Comparison of ENCODE assay signal across 9 mouse cellular contexts in the genomic region with DNA sequence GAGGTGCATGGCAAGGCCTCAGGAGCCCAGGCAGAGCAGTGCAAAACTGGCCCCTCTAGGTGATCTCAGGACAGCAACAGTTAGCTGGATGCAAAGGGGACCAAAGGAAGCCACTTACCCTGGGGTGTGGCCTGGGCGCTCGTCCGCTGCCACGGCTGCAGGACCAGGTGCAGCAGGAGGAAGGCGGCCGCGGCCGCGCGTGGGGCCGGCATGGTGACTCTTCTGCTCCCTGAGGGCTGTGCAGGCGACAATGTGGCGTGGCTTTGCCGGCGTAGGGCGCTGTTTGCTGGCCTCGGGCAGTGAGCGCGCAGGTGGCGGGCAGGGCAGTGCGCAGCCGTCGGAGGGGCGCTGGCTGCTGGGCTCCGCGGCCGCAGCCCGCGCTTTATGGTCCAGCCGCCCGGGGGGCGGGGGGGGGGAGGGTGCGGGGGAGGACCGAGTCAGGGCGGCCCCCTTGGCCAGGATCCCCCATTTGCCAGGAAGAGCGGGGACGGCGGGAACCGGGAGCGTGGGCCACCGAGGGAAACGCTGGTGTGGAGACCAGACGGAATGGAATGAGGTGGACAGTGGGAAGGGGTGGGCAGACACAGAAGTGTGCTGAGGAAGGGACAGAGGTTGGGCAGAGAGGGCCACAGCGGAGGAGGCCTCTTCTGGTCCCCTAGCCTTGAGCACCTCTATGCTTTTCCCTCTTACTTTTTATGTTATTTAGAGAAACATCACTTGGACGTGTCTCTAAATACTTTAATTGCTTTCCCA. TPM values are rescaled to one million over a fixed set of nuclear protein-coding genes. Genes with fewer than 3 reads are reported as not detected.
DNase-seq lines count a peak whose midpoint lies in the region; ATAC-seq and TF ChIP-seq lines count a peak whose summit lies in the region.
"Had no signal": no experiment of that assay in that cellular context is flagged by ENCODE, and none has a peak within 500 bp of the region (broad histone marks: within the 10 kb centered on the region; RNA-seq: fewer than 3 reads in every experiment).

Gene Thbs4 (minus strand): TSS at position 357 of the 753 bp plus-strand sequence.

- H3K27me3 ChIP-seq in ES-Bruce4 (ENCODE audit: control insufficient read depth, insufficient read depth, low read length, poor library complexity, severe bottlenecking), result no peaks in the 10 kb centered on the region; the same call in 1 of the 2 replicates
- peaks cover 11% of the 10 kb centered on the region for H3K27me3 ChIP-seq in neural tube, embryonic 11.5 days (ENCODE audit: control insufficient read depth, insufficient read depth, low read length)

- H3K9me3 ChIP-seq in ES-Bruce4 (replicated peaks; ENCODE audit: control insufficient read depth, insufficient read depth, low read length, poor library complexity, severe bottlenecking), result 0 out of 2 replicates have a peak, but pooled peaks cover 2% of the 10 kb centered on the region
- no peaks in the 10 kb centered on the region for H3K9me3 ChIP-seq in neural tube, embryonic 11.5 days (ENCODE audit: control insufficient read depth, low read length)

- peak within 1 kb of the TSS; percentile 53 for H3K4me3 ChIP-seq in ES-Bruce4 (ENCODE audit: low read depth, low read length)
- H3K4me3 ChIP-seq in neural tube, embryonic 11.5 days (ENCODE audit: low read depth, low read length), result peak within 1 kb of the TSS; percentile 36

- no peaks in the 10 kb centered on the region for H3K36me3 ChIP-seq in ES-Bruce4 (ENCODE audit: control insufficient read depth, insufficient read depth, low read length, poor library complexity, severe bottlenecking)
- H3K36me3 ChIP-seq in neural tube, embryonic 11.5 days (ENCODE audit: control insufficient read depth, insufficient read depth, low read length), result no peaks in the 10 kb centered on the region

- H3K27ac ChIP-seq in ES-Bruce4 (ENCODE audit: insufficient read depth, low read length), result no peak within 1 kb of the TSS
- no peak within 1 kb of the TSS for H3K27ac ChIP-seq in neural tube, embryonic 11.5 days (ENCODE audit: low read depth, low read length)

- peak; percentile 52; the same call in 1 of the 2 replicates for ATAC-seq in neural tube, embryonic 11.5 days (ENCODE audit: insufficient read depth, low FRiP score, low TSS enrichment)

- no peak for TF ChIP-seq EP300 in ES-Bruce4 (IDR thresholded peaks at IDR 0.05; ENCODE audit: insufficient read depth, low read depth, low read length)

- WGBS in neural tube, embryonic 11.5 days, result 9% methylated on average over 32 of the region's 45 CpGs

- no peak within 1 kb of the TSS for H3K9ac ChIP-seq in ES-Bruce4 (ENCODE audit: low read depth, poor library complexity, severe bottlenecking)
- peak within 1 kb of the TSS; percentile 36 for H3K9ac ChIP-seq in neural tube, embryonic 11.5 days (ENCODE audit: low read length)

- no peak for TF ChIP-seq CTCF in ES-Bruce4 (IDR thresholded peaks at IDR 0.05; ENCODE audit: low read depth, low read length)

- H3K4me2 ChIP-seq in neural tube, embryonic 11.5 days (ENCODE audit: low read depth), result peak within 1 kb of the TSS; percentile 49

- H3K4me1 ChIP-seq in ES-Bruce4 (ENCODE audit: control insufficient read depth, insufficient read depth, low read length), result no peaks in the 10 kb centered on the region
- H3K4me1 ChIP-seq in neural tube, embryonic 11.5 days (ENCODE audit: control insufficient read depth, insufficient read depth, low read length), result peaks cover 3% of the 10 kb centered on the region; the same call in 1 of the 2 replicates

- no peak for TF ChIP-seq POLR2A in ES-Bruce4 (IDR thresholded peaks at IDR 0.05; ENCODE audit: insufficient read depth, low read length)

- peak; percentile 21 to 25 for DNase-seq in cerebellum, postnatal 14 days
- no peak for DNase-seq in cerebellum, adult 11 months
- peak in 1 of 2 experiments; percentile 9 for DNase-seq in gastrocnemius, adult 8-10 months (ENCODE audit: low spot score in 2 of 2)
- DNase-seq in layer of hippocampus, postnatal 25 days (ENCODE audit: extremely low spot score in 1 of 2, low spot score in 1 of 2), result no peak
- peak; percentile 49 for DNase-seq in neural tube, embryonic 11.5 days (ENCODE audit: low spot score)
- no peak for DNase-seq in spleen, adult 18-20 months
- no peak for DNase-seq in ovary, postnatal 14 days (ENCODE audit: low spot score)

RNA-seq across cellular contexts. Expression of gene Thbs4, which starts in this region (rescaled TPM):
- 0.49 TPM in 1 of 2 replicates, not detected in the other for polyA plus RNA-seq in ES-Bruce4 (2011; ENCODE audit: insufficient read depth, insufficient read length, low read depth, missing spikeins)
- 10 to 100 TPM; 26.9 to 99.8 (median 59.9) TPM for total RNA-seq in gastrocnemius, adult 8-10 months (2022)
- total RNA-seq in layer of hippocampus, postnatal 25 days (2021), result 10 to 100 TPM; 21.0 to 22.9 TPM
- polyA plus RNA-seq in neural tube, embryonic 11.5 days (2014; fragmentation: Nextera tagmentation; extraction: Ambion mirVana), result 1.2 TPM in 2 replicates
- total RNA-seq: common myeloid progenitor, adult 5-6 weeks had no signal

Comparison
In these comparisons a context has a peak if more than half of its experiments do, and no peak if none do; other contexts are left out.
1. DNase-seq: peak in cerebellum, postnatal 14 days (2 of 2) and neural tube, embryonic 11.5 days (single experiment); none in cerebellum, adult 11 months (single experiment), layer of hippocampus, postnatal 25 days (0 of 2), spleen, adult 18-20 months (0 of 2) and ovary, postnatal 14 days (single experiment).